Mouse (Mus musculus): ENCODE results near the gene Fam187b. TPM values are rescaled to one million over a fixed set of nuclear protein-coding genes. Genes with fewer than 3 reads are reported as not detected.

The Fam187b gene
- polyA plus RNA-seq, 1 experiment: 525 TPM

DNA sequence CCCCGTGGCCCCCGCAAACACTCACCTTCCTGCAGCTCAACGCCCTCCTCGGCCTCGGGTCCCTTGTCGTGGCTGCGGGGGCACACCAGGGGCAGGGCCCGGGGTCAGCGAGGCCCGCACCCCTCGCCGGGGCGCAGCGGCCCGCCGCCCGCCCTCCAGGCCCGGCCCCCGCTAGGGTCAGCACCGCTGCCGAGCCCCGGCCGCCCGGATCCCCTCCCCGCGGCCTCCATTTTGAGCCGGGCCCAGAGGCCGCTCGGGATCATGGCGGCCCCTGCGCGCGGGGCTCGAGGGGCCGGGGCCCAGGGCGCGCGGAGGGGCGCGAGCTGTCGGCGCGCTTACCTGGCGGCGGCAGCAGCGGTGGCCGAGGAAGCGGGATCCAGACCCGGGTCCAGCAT lies 17.2 kb upstream of the Fam187b start:
- Histone ChIP-seq H3K27ac (ENCODE audit: control insufficient read depth, insufficient read depth, low read depth, low read length) (peak overlapping the region; percentile 87), H3K36me3 (ENCODE audit: control insufficient read depth, insufficient read depth, low read length) (no peaks in the 10 kb centered on the region), H3K27me3 (ENCODE audit: control insufficient read depth, insufficient read depth, low read length) (no peaks in the 10 kb centered on the region), H3K4me1 (ENCODE audit: control insufficient read depth, insufficient read depth, low read length) (peaks cover 10% of the 10 kb centered on the region), H3K4me3 (ENCODE audit: control insufficient read depth, low read depth, low read length) (peak overlapping the region; percentile 92)
- TF ChIP-seq POLR2A (IDR thresholded peaks at IDR 0.05; ENCODE audit: control insufficient read depth, low read depth, low read length) (no peak), CTCF (IDR thresholded peaks at IDR 0.05; ENCODE audit: control insufficient read depth, insufficient read depth, insufficient replicate concordance, low read depth, low read length) (no peak)

DNA sequence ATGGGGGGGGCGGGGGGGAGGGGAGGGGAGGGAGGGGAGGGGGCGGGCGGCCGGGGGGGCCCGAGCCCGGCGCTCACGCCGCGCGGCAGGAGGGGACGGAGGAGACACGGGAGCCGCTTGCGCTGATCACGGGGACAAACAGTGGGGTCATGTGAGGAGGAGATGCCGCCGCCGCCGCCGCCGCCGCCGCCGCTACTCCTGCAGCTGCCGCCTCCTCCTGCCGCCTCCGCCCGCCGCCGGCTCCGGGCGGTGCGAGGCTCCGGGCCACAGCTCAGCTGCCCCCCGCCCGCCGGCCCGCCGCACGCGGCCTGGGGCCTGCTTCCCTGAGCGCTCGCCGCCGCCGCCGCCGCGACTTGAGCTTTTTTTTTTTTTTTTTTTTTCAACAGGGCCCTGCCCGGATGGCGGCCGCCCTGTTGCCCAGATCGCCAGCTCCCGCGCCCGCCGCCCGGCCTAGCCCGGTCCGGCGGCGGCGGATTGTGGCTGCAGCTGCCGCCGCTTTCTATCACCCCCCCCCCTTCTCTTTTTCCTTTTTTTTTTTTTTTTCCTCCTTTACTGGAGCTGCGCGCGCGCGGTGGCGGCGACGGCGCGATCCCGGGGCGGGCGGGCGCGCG lies 16.7 kb upstream of the Fam187b start, which contains the start of gene Usf2:
Gene Usf2 (minus strand): TSS at position 48 of the 611 bp plus-strand sequence.
- H3K36me3 ChIP-seq (ENCODE audit: control insufficient read depth, insufficient read depth, low read length): no peaks in the 10 kb centered on the region
- TF ChIP-seq POLR2A (IDR thresholded peaks at IDR 0.05; ENCODE audit: control insufficient read depth, low read depth, low read length) (no peak), CTCF (IDR thresholded peaks at IDR 0.05; ENCODE audit: control insufficient read depth, insufficient read depth, insufficient replicate concordance, low read depth, low read length) (no peak)

DNA sequence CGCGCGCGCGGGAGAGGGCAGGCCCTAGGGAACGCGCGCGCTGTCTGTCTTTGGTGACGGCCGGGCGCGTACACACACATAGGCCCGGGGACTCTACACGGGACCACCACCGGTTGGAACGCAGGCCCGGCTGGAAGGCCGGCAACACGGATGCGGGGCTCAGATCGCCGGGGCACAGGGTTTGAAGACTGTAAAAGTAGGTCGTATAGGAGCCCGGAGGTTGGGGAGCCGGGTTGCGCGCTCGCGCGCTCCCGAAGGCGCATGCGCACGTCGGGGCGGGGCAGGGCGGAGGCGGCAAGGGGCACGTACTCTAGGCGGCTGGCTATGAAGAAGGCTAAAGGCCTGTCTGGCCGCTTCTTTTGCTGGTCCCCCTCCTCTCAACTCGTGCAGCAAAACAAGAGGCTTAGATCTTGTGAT lies 16.2 kb upstream of the Fam187b start:
- TF ChIP-seq POLR2A (IDR thresholded peaks at IDR 0.05; ENCODE audit: control insufficient read depth, low read depth, low read length) (peak; percentile 61), CTCF (IDR thresholded peaks at IDR 0.05; ENCODE audit: control insufficient read depth, insufficient read depth, insufficient replicate concordance, low read depth, low read length) (no peak)
- Histone ChIP-seq H3K27me3 (ENCODE audit: control insufficient read depth, insufficient read depth, low read length) (no peaks in the 10 kb centered on the region), H3K27ac (ENCODE audit: control insufficient read depth, insufficient read depth, low read depth, low read length) (peak overlapping the region; percentile 74), H3K4me3 (ENCODE audit: control insufficient read depth, low read depth, low read length) (peak overlapping the region; percentile 83), H3K36me3 (ENCODE audit: control insufficient read depth, insufficient read depth, low read length) (no peaks in the 10 kb centered on the region), H3K4me1 (ENCODE audit: control insufficient read depth, insufficient read depth, low read length) (peaks cover 10% of the 10 kb centered on the region)

More for the DNA sequence above, 16.7 kb upstream of the Fam187b start, which contains the start of gene Usf2:
- Histone ChIP-seq H3K4me1 (ENCODE audit: control insufficient read depth, insufficient read depth, low read length) (peaks cover 10% of the 10 kb centered on the region), H3K27me3 (ENCODE audit: control insufficient read depth, insufficient read depth, low read length) (no peaks in the 10 kb centered on the region), H3K4me3 (ENCODE audit: control insufficient read depth, low read depth, low read length) (peak within 1 kb of the TSS; percentile 92), H3K27ac (ENCODE audit: control insufficient read depth, insufficient read depth, low read depth, low read length) (peak within 1 kb of the TSS; percentile 87)

DNA sequence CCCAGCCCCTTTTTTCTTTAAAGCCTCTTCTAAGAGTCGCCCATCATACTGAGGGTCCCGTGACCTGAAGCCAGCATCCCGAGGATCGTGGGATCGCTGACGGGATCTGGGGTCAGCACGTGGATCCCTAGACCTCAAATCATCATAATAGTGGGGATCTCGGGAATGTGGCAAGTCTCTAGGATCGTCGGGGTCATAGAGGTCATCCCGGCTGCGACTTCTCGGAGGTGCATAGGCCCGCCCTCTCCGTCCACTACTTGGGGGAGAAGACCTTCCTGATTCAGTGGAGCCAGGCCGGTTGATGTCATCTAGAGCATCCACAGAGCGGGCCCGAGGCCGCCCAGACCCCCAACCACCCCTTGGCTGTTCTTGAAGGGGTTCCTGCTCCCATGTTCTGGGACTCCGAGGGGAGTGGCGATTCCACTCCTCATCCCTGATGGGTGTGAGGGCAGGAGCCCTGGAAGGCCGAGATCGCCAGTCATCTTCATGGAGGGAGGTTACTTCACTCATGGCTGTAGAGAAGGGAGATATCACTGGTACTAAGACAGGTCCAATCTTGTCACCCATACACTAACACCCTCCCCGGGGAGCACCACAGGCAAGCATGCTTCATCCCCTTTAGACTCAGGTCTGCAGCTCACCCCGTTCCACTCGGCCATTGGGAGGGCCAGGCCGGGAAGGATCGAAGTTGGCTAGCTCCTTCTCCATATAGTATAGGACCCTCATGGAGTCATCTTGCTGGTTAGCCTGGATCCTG lies 15.3 kb upstream of the Fam187b start:
- Histone ChIP-seq H3K27ac (ENCODE audit: control insufficient read depth, insufficient read depth, low read depth, low read length) (peak overlapping the region; percentile 74; the same call in 1 of the 2 replicates), H3K4me3 (ENCODE audit: control insufficient read depth, low read depth, low read length) (peak overlapping the region; percentile 83), H3K27me3 (ENCODE audit: control insufficient read depth, insufficient read depth, low read length) (no peaks in the 10 kb centered on the region), H3K36me3 (ENCODE audit: control insufficient read depth, insufficient read depth, low read length) (no peaks in the 10 kb centered on the region), H3K4me1 (ENCODE audit: control insufficient read depth, insufficient read depth, low read length) (peaks cover 10% of the 10 kb centered on the region)
- TF ChIP-seq CTCF (IDR thresholded peaks at IDR 0.05; ENCODE audit: control insufficient read depth, insufficient read depth, insufficient replicate concordance, low read depth, low read length) (no peak), POLR2A (IDR thresholded peaks at IDR 0.05; ENCODE audit: control insufficient read depth, low read depth, low read length) (no peak)

DNA sequence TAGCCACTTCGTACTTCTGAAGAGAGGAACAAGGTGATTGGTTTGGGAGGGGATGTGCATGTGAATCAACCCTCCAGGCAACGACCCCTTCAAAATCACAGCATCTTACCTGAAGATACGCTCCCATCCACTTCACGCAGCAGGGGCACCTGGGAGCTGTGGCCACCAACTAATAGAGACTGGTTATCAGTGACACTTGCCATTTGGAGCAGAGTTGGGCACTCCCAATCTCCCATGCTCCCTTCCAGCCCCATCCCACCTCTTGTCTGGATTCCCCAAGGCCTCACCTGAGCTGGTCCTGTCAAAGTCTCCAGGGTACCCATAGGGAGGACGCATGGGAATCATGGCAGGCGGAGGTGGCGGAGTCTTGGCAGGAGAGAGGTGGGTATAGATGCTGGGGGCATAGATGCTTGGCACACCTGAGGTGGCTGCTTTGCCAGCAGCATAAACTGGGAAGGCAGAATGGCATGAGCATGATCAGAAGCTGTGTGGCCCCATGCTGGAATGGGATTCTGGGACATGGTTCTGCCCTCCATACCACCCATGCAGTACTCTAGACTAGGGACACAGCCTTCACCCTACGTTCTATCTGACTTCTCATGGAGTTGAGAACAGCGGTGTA lies 14.6 kb upstream of the Fam187b start:
- H3K4me3 ChIP-seq (ENCODE audit: control insufficient read depth, low read depth, low read length): no peak overlapping the region
- H3K36me3 ChIP-seq (ENCODE audit: control insufficient read depth, insufficient read depth, low read length): no peaks in the 10 kb centered on the region
- H3K4me1 ChIP-seq (ENCODE audit: control insufficient read depth, insufficient read depth, low read length): peaks cover 12% of the 10 kb centered on the region
- H3K27me3 ChIP-seq (ENCODE audit: control insufficient read depth, insufficient read depth, low read length): no peaks in the 10 kb centered on the region
- no peak for TF ChIP-seq POLR2A (IDR thresholded peaks at IDR 0.05; ENCODE audit: control insufficient read depth, low read depth, low read length)
- TF ChIP-seq CTCF (IDR thresholded peaks at IDR 0.05; ENCODE audit: control insufficient read depth, insufficient read depth, insufficient replicate concordance, low read depth, low read length): no peak
- no peak overlapping the region for H3K27ac ChIP-seq (ENCODE audit: control insufficient read depth, insufficient read depth, low read depth, low read length)

DNA sequence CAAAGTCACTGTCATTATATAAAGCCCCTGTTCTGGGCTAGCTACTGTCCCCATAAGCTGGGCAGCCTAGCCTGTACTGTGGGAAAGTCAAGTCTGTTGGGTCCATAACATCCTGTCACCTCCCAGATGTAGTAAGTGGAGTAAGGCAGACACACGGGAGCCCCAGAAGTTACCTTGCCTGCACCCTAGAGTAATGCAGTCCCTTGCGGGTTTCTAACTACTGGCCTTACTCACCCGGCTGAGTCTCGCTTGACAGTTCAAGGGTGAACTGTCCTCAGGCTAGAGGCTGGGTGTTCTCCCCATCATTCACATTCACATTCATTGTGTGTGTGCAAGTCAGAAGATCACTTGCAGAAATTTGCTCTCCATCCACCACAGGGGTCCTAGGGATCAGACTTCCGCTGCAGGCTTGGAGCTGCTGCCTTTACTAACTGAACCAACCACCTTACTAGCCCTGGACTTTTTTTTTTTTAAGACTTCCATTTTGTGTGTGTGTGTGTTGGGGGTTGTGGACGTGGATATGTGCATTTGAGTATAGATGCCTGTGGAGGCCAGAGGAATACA lies 13.7 kb upstream of the Fam187b start:
- Histone ChIP-seq H3K27me3 (ENCODE audit: control insufficient read depth, insufficient read depth, low read length) (no peaks in the 10 kb centered on the region), H3K27ac (ENCODE audit: control insufficient read depth, insufficient read depth, low read depth, low read length) (no peak overlapping the region), H3K4me3 (ENCODE audit: control insufficient read depth, low read depth, low read length) (no peak overlapping the region), H3K36me3 (ENCODE audit: control insufficient read depth, insufficient read depth, low read length) (no peaks in the 10 kb centered on the region), H3K4me1 (ENCODE audit: control insufficient read depth, insufficient read depth, low read length) (peaks cover 12% of the 10 kb centered on the region)
- TF ChIP-seq CTCF (IDR thresholded peaks at IDR 0.05; ENCODE audit: control insufficient read depth, insufficient read depth, insufficient replicate concordance, low read depth, low read length) (no peak), POLR2A (IDR thresholded peaks at IDR 0.05; ENCODE audit: control insufficient read depth, low read depth, low read length) (no peak)

DNA sequence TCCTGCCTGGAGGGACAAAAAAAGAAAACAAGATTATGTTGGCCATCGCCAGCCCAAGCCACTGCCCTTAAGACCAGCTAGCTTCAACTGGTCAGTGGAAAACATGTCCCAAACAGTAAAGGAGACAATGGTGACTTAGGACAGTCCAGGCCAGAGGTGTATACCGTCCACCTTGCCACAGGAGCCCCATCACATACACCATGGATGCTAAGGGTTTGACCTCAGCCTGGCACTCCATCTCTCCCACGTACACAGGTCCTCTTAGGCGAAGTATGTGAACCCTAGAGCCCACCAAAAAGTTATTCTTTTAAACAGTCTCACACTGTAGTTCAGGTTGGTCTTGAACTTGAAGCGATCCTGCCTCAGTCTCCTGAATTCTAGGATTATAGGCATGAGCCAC lies 10.7 kb upstream of the Fam187b start:
- Histone ChIP-seq H3K36me3 (ENCODE audit: control insufficient read depth, insufficient read depth, low read length) (no peaks in the 10 kb centered on the region), H3K27me3 (ENCODE audit: control insufficient read depth, insufficient read depth, low read length) (no peaks in the 10 kb centered on the region), H3K4me1 (ENCODE audit: control insufficient read depth, insufficient read depth, low read length) (peaks cover 11% of the 10 kb centered on the region), H3K27ac (ENCODE audit: control insufficient read depth, insufficient read depth, low read depth, low read length) (no peak overlapping the region), H3K4me3 (ENCODE audit: control insufficient read depth, low read depth, low read length) (no peak overlapping the region)
- no peak for TF ChIP-seq POLR2A (IDR thresholded peaks at IDR 0.05; ENCODE audit: control insufficient read depth, low read depth, low read length)
- TF ChIP-seq CTCF (IDR thresholded peaks at IDR 0.05; ENCODE audit: control insufficient read depth, insufficient read depth, insufficient replicate concordance, low read depth, low read length): no peak

All from testis, adult 2 months (tissue).